Mouse (Mus musculus) liver, embryonic 11.5 days (tissue): ENCODE measurements around the gene Gad2. TPM values are rescaled to one million over a fixed set of nuclear protein-coding genes. Genes with fewer than 3 reads are reported as not detected.

ENCODE experiments used
- ATAC-seq: fragments of 200-750 bp; cut with Nextera tagmentation; replicated peaks from 2 replicates; pipeline ENCODE4 v1.8.0; 2017; ENCODE audit warnings: moderate number of reproducible peaks, mild to moderate bottlenecking, moderate TSS enrichment, moderate library complexity; ENCODE audit not compliant: low FRiP score
- DNase-seq: peaks from one replicate; pipeline ENCODE4 v3.0.0-alpha.2; 2017; ENCODE audit warnings: low spot score
- H3K27ac ChIP-seq: fragments of 300-500 bp; sonication (generic); 2 replicates; pipeline ENCODE4 v1.5.1; 2014; ENCODE audit warnings: mild to moderate bottlenecking, low read depth, low read length, control low read depth
- H3K27me3 ChIP-seq: fragments of 300-500 bp; sonication (generic); replicated peaks from 2 replicates; pipeline ENCODE4 v1.6.1; 2014; ENCODE audit warnings: low read length, mixed read lengths; ENCODE audit not compliant: control insufficient read depth, insufficient read depth
- H3K36me3 ChIP-seq: fragments of 300-500 bp; sonication (generic); 2 replicates; pipeline ENCODE4 v1.6.1; 2014; ENCODE audit warnings: mild to moderate bottlenecking, low read length, moderate library complexity, mixed read lengths; ENCODE audit not compliant: control insufficient read depth, insufficient read depth
- H3K4me1 ChIP-seq: fragments of 300-500 bp; sonication (generic); replicated peaks from 2 replicates; pipeline ENCODE4 v1.6.1; 2014; ENCODE audit warnings: low read length, mixed read lengths; ENCODE audit not compliant: control insufficient read depth, insufficient read depth
- H3K4me2 ChIP-seq: fragments of 300-500 bp; sonication (generic); 2 replicates; pipeline ENCODE4 v1.6.1; 2014; ENCODE audit warnings: mild to moderate bottlenecking, control low read depth, moderate library complexity
- H3K4me3 ChIP-seq: fragments of 300-500 bp; sonication (generic); 2 replicates; pipeline ENCODE4 v1.5.1; 2014; ENCODE audit warnings: low read depth, low read length, control low read depth
- H3K9ac ChIP-seq: fragments of 300-500 bp; sonication (generic); 2 replicates; pipeline ENCODE4 v1.6.1; 2014; ENCODE audit warnings: low read depth, low read length, control low read depth
- H3K9me3 ChIP-seq: fragments of 300-500 bp; sonication (generic); 2 replicates; pipeline ENCODE4 v1.6.1; 2016; ENCODE audit warnings: low read length, inconsistent platforms, mixed read lengths; ENCODE audit not compliant: control insufficient read depth
- WGBS: fragments of 180-500 bp; shearing (Covaris S2); extraction: QIAGEN DNeasy Blood & Tissue Kit; methylation state at CpG from one replicate; pipeline ENCODE4 v1.1.7; 2014; 5-methylcytosine and 5-hydroxymethylcytosine counted together
- polyA plus RNA-seq: library from polyadenylated mRNA; unstranded; fragments of >200 nt; fragmentation: Nextera tagmentation; extraction: Ambion mirVana; gene quantifications from 2 replicates; pipeline ENCODE4 v1.2.1, GENCODE M21; 2014

Gene Gad2
- polyA plus RNA-seq, 1 experiment from 2014 or later, result not detected

GRCm38 (mm10) chr2:22627819-22628432 is 5.9 kb downstream of the Gad2 start:
- Histone ChIP-seq H3K4me3 (no peak overlapping the region), H3K9ac (no peak overlapping the region), H3K27me3 (peaks cover 46% of the 10 kb centered on the region), H3K4me1 (no peaks in the 10 kb centered on the region; the same call in 1 of the 2 replicates), H3K36me3 (no peaks in the 10 kb centered on the region), H3K9me3 (no peaks in the 10 kb centered on the region), H3K4me2 (no peak overlapping the region), H3K27ac (no peak overlapping the region)
- WGBS, result 34% methylated on average over 5 of the region's 5 CpGs
- peak; percentile 86 for ATAC-seq
- no peak for DNase-seq

DNA sequence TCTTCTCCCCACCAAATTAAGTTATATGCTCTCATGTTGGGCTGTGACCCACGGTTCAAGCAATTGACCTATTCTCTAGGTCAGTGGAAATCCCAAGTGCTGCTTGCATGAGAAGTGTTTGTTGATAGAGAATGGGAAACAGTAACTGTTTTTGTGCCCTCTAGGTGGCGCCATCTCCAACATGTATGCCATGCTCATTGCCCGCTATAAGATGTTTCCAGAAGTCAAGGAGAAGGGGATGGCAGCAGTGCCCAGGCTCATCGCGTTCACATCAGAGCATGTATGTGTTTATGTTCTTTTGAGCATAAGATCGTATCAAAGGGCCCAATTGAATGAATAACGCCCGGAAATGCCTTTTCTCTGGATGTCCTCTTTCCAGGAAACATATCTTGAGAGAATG is 12.8 kb downstream of the Gad2 start:
- WGBS, result 38% methylated on average over 8 of the region's 8 CpGs

GRCm38 (mm10) chr2:22646134-22646533 is 24.1 kb downstream of the Gad2 start:
- ATAC-seq (no peak), DNase-seq (no peak)
- no peak overlapping the region for H3K4me2 ChIP-seq
- H3K9me3 ChIP-seq, result no peaks in the 10 kb centered on the region
- no peak overlapping the region for H3K9ac ChIP-seq
- H3K4me3 ChIP-seq, result no peak overlapping the region
- no peaks in the 10 kb centered on the region for H3K4me1 ChIP-seq
- no peaks in the 10 kb centered on the region for H3K36me3 ChIP-seq
- H3K27me3 ChIP-seq, result no peaks in the 10 kb centered on the region
- no peak overlapping the region for H3K27ac ChIP-seq
- WGBS, result 57% methylated on average over 1 of the region's 1 CpGs

More for the DNA sequence above, 12.8 kb downstream of the Gad2 start:
- DNase-seq, result no peak
- Histone ChIP-seq H3K36me3 (no peaks in the 10 kb centered on the region), H3K4me3 (no peak overlapping the region), H3K9ac (no peak overlapping the region), H3K4me1 (no peaks in the 10 kb centered on the region), H3K27ac (no peak overlapping the region), H3K27me3 (no peaks in the 10 kb centered on the region), H3K9me3 (no peaks in the 10 kb centered on the region), H3K4me2 (no peak overlapping the region)
- no peak for ATAC-seq

DNA sequence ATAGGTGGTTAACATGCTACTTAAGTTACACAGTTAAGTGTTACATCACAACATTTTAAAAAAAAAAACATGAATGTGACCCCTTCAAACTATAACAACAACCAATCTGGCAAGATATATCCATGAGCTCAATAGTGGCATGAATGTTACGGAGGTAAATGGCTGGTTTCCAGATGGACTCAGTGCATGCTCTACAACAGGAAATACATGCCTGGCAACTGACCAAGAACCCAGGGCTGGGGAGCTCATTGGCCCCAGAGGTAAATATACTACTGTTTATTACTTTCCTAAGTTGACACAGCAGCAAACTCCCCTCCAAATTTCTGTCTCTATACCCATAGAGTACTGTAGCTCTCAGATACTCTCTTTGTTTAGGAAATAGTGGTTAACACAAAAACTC is 26.4 kb downstream of the Gad2 start:
- H3K27me3 ChIP-seq, result no peaks in the 10 kb centered on the region
- WGBS, result 73% methylated on average over 1 of the region's 1 CpGs
- no peaks in the 10 kb centered on the region for H3K4me1 ChIP-seq
- no peak overlapping the region for H3K9ac ChIP-seq
- H3K9me3 ChIP-seq, result no peaks in the 10 kb centered on the region
- H3K36me3 ChIP-seq, result no peaks in the 10 kb centered on the region
- no peak for ATAC-seq
- DNase-seq, result no peak
- H3K4me3 ChIP-seq, result no peak overlapping the region
- no peak overlapping the region for H3K4me2 ChIP-seq
- no peak overlapping the region for H3K27ac ChIP-seq

DNA sequence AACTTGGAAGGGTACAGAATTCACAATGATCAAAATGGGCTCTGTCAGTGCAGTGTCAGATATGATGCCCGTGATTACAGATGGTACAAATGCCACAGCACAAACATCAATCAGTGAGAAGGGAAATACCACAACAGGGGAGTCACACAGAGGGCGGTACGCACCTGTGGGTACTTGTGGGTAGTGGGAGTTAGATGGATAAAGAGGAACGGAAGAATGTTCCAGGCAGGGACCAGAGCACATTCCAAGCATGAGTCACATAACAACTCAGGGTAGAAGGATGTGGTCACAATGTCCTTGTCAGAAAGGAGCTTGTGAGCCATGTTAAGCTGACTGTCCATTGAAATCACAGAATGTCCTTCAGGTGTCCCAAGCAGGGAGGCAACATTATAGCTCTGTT is 29.8 kb downstream of the Gad2 start:
- DNase-seq (no peak), ATAC-seq (no peak)
- Histone ChIP-seq H3K9ac (no peak overlapping the region), H3K9me3 (no peaks in the 10 kb centered on the region), H3K4me3 (no peak overlapping the region), H3K27me3 (no peaks in the 10 kb centered on the region), H3K36me3 (no peaks in the 10 kb centered on the region), H3K4me1 (no peaks in the 10 kb centered on the region), H3K27ac (no peak overlapping the region), H3K4me2 (no peak overlapping the region)
- WGBS, result 73% methylated on average over 4 of the region's 4 CpGs

DNA sequence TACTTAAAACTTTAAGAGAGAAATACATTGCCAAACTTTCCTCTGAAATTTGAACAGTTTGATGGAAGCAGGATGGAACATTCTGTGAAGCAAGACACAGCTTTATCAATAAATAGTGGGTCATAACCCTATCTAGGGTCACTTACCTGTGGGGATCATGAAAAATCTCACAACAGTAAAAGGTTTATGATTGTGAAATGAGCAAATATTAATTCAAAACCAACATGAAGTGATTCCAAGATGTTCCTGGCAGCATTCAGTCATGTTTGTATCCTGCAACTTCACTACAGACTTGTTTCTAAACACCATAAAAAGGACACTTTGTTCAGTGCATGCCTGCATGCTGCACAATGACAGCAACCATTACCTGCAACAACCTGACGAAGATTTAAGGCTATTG is 41.7 kb downstream of the Gad2 start:
- Histone ChIP-seq H3K4me2 (no peak overlapping the region), H3K36me3 (no peaks in the 10 kb centered on the region), H3K27ac (no peak overlapping the region), H3K9ac (no peak overlapping the region), H3K27me3 (no peaks in the 10 kb centered on the region), H3K4me1 (no peaks in the 10 kb centered on the region), H3K9me3 (no peaks in the 10 kb centered on the region), H3K4me3 (no peak overlapping the region)
- WGBS, result 64% methylated on average over 1 of the region's 1 CpGs
- no peak for ATAC-seq
- DNase-seq, result no peak

- no peaks in the 10 kb centered on the region for H3K36me3 ChIP-seq
- H3K27ac ChIP-seq, result no peak overlapping the region
- no peaks in the 10 kb centered on the region for H3K9me3 ChIP-seq
- no peaks in the 10 kb centered on the region for H3K4me1 ChIP-seq
- WGBS, result 73% methylated on average over 2 of the region's 2 CpGs
- H3K27me3 ChIP-seq, result no peaks in the 10 kb centered on the region
- no peak for DNase-seq
- no peak overlapping the region for H3K4me2 ChIP-seq
- no peak overlapping the region for H3K4me3 ChIP-seq
- ATAC-seq, result no peak
- no peak overlapping the region for H3K9ac ChIP-seq
These were observed 48.4 kb downstream of the Gad2 start for GRCm38 (mm10) chr2:22670415-22670814.

DNA sequence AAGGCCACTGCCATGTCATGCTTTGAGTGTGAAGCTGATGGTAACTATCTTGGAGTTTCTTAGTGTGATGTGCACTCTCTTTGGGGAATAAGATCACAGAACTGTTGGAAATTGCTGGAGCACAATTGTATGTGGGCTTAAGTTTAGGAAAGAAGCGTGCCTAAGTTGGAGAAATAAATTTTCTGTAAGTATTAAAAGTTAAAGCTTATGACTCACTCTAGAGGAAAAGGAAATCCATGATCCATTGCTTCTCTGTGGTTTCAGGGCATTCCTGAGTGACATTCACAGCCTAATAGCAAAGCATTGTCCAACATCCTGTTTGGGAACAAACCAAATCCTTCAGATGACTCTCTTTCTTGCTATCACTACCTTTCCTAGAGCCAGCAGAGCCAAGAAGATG is 49.3 kb downstream of the Gad2 start:
- Histone ChIP-seq H3K4me3 (no peak overlapping the region), H3K27me3 (no peaks in the 10 kb centered on the region), H3K4me1 (no peaks in the 10 kb centered on the region), H3K36me3 (no peaks in the 10 kb centered on the region), H3K9me3 (no peaks in the 10 kb centered on the region), H3K9ac (no peak overlapping the region), H3K27ac (no peak overlapping the region), H3K4me2 (no peak overlapping the region)
- WGBS, result 50% methylated on average over 1 of the region's 1 CpGs
- DNase-seq (no peak), ATAC-seq (no peak)

DNA sequence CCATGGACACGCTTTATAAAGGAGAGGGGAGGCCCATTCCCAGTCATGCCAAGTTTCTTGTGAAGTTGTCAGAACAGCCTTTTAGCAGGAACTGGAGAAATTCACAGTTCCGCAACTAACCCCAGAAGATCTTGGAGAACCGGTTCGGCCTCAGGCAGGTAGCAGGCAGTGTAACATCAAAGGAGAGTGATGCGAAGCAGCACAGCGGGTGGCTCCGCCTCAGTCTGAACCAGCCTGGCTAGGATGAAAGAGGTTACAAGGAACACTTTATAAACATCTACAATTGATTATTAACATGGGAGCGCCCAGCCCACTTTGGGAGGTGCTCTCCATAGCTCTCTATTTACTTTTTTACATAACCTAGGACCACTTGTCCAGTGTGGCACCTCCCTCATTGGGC is 55.1 kb downstream of the Gad2 start:
- Histone ChIP-seq H3K4me3 (no peak overlapping the region), H3K9me3 (no peaks in the 10 kb centered on the region), H3K36me3 (no peaks in the 10 kb centered on the region), H3K27me3 (no peaks in the 10 kb centered on the region), H3K9ac (no peak overlapping the region), H3K4me1 (no peaks in the 10 kb centered on the region), H3K4me2 (no peak overlapping the region), H3K27ac (no peak overlapping the region)
- ATAC-seq (no peak), DNase-seq (no peak)
- WGBS, result 46% methylated on average over 8 of the region's 8 CpGs
